Mouse (Mus musculus): ENCODE data around the gene Sytl2.

Gene Sytl2

DNA sequence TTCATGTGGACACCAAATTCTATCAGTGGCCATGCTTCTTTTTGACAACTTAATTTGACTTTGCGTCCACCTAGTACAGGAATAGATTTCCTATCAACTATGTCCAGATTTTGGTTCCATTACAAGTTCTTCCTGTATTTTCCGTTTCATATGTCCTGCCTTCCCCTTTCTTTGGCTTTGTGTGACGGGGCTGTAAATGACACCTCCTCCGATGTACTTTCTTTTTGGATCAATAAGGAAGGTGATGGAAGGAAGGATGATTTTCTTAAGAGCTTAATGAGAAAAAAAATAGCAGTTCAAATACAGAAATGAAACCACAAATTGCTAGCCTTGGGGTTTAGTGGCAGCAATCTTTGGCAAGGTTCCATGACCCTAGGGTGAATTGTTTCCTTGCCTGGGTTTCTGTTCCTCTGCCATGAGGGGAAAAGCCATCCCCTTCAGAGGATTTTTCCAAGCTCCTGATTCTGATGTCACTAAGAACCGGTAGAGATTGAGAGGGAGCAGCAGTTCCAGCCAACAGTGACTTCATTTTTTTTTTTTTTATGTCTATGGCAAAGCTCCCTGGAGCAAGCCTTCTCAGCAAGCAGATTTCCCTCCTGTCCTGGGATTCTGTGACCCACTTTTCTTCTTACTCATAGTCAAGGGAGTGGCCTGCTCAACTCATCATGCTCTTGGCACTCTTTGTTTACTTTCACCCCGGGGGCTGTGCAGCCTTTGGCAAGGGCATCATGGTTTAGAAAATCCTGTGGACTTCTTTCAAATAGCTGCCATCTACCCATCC lies 68.2 kb downstream of the Sytl2 start:
- peak; percentile 75 for DNase-seq (ENCODE audit: low read depth)

DNA sequence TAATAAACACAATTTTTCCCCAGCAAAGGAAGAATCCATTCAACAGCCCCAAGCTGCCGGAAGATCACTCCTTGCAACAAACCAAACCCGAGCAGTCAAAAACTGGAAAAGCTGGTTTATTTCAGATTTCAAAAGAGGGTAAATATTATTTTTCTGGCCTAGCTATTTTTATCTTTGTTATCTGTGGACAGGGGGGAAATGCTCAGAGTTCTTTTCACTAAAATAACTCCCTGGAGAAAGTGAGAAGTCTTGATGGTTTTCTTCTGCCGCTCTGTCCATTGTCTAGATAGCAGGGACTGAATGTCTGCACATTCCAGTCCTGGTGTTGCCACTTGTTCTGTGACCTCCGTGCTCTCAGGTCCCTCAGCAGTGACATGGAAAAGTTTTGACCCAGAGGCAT lies 70.8 kb downstream of the Sytl2 start:
- no peak for DNase-seq (ENCODE audit: low read depth)

- DNase-seq (ENCODE audit: low read depth): no peak
These were observed 82.4 kb downstream of the Sytl2 start for GRCm38 (mm10) chr7:90384411-90384810.

DNA sequence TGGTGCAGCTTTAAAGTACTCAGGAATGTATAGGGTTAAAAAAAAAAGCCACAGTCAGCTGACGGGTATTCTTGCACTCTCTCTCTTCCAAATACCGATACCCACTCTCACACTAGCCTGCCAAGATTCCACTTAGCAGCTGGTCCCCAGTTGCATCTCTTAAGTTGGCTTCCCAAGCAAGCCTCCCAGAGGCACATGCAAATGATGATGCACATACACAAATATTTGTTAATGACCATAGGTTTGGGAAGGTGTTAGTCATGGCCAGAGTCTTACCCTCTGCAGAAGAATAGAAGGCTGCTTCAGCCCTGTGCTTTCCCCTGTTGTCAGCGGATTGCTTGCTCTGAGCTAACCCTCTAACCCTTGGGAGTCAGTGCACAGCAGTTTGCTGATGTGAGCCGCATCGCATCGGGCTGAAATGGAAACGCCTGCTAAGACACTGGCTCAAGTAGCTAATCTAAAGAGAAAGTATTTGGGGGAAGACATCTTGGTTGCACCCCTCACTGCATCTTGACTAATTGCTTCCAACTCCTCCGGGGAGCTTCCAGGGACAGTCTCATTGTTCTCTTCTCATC lies 84.9 kb downstream of the Sytl2 start:
- DNase-seq (ENCODE audit: low read depth): peak; percentile 82

GRCm38 (mm10) chr7:90389765-90390164 lies 87.7 kb downstream of the Sytl2 start:
- peak; percentile 17 for DNase-seq (ENCODE audit: low read depth)

DNA sequence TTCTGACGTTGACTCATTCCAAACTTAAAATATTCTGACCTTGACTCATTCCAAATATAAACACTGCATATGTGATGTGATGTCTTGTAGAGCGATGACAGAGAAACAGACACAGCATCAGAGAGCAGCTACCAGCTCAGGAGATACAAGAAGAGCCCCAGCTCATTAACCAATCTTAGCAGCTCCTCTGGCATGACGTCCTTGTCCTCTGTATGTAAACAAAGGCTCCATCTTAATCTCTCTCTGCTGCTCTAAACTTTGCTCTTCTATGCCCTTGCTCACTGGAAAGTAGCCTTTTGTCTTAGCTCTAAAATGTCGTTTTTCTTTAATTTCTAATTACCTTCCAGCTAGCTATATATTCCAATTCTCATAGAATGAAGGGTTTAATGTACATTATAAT lies 93.0 kb downstream of the Sytl2 start:
- peak; percentile 46 for DNase-seq (ENCODE audit: low read depth)

DNA sequence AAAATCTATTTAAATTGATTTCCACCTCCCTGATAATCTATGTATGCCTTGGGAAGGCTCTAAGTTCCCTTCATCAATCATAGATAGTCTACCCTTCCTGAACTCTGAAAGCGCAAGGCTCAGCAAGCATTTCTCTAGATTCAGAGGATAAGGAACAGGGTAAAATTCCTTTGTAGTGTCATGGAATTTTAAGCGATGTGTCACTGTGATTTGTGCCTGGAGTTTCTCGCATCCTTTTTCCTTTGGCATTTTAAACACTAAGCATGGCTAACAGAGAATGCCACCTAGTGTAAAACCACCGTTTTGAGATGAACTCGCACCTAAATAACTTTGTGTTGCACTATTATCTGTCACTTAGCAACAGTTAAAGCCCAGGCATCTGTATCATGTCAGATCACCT lies 93.9 kb downstream of the Sytl2 start:
- peak; percentile 15 for DNase-seq (ENCODE audit: low read depth)

GRCm38 (mm10) chr7:90409934-90410333 lies 107.9 kb downstream of the Sytl2 start:
- DNase-seq (ENCODE audit: low read depth): peak; percentile 88

- DNase-seq (ENCODE audit: low read depth): peak; percentile 88
These were observed 124.3 kb downstream of the Sytl2 start, which contains the start of gene Ccdc89 for GRCm38 (mm10) chr7:90426020-90427001. TSS of gene Ccdc89 (plus strand) at chr7:90426577.

DNA sequence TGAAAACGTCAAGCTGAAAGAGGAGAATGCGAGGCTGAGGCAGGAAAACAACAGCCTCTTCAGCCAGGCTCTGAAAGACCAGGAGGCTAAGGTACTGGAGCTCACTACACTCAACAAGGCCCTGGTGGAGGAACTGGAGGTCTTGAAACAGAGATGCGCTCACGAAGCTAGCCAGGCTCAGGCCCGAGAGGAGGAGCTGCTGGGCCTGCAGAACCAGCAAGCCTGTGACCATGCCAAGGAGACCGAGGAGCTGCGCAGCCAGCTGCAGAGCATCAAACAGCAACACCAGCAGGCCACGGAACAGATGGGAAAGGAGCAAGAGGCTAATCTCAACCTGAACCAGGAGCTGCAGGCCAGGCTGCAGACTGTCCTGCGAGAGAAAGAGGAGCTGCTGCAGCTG lies 125.0 kb downstream of the Sytl2 start:
- no peak for DNase-seq (ENCODE audit: low read depth)

- DNase-seq (ENCODE audit: low read depth): no peak
These were observed 130.2 kb downstream of the Sytl2 start for GRCm38 (mm10) chr7:90432221-90432620.

DNA sequence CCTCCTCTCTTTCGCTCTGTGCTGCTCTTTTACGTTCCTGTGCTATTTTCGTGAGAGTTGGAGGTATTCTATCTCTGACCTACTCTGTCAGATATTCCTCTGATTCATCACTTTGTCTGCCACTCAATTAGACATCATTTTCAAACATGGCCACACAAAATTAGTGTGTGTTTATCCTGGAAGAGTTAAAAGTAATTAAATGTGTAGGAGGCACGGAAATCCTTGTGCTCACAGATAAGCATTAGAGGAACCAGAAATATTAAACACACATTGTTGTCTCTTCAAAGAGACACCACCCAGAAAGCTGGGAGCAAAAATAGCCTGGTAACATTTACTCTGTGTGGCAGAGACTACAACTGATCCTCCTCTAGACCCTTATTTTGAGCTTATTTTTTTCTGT lies 138.0 kb downstream of the Sytl2 start:
- DNase-seq (ENCODE audit: low read depth): no peak

- DNase-seq (ENCODE audit: low read depth): no peak
These were observed 140.0 kb downstream of the Sytl2 start for GRCm38 (mm10) chr7:90442070-90442469.

- peak; percentile 99 for DNase-seq (ENCODE audit: low read depth)
These were observed 140.5 kb downstream of the Sytl2 start, which contains the start of gene Crebzf for GRCm38 (mm10) chr7:90442518-90443080. TSS of gene Crebzf (plus strand) at chr7:90442729.

- peak; percentile 81 for DNase-seq (ENCODE audit: low read depth)
These were observed 141.3 kb downstream of the Sytl2 start for GRCm38 (mm10) chr7:90443101-90444091.

DNA sequence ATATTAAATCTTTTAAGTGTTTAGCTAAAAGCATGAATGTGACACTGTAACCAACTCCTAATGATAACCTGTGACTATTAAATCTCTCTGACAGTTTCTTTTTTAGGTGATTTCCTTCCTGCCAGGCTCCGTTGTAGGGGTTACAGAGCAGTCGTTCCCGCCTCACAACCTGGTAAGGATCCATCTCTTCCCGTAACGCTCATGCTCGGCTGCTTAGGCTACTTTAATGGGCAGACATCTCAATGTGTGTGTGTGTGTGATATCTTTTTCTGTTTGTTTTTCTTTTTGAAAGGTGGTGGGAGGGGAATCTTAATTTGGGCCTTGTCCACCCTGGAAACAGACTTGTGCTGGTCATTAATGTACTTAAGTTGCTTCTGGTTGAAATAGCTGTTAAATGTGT lies 142.2 kb downstream of the Sytl2 start:
- DNase-seq (ENCODE audit: low read depth): peak; percentile 48

- peak; percentile 32 for DNase-seq (ENCODE audit: low read depth)
These were observed 154.2 kb downstream of the Sytl2 start for GRCm38 (mm10) chr7:90456149-90456844.

- DNase-seq (ENCODE audit: low read depth): peak; percentile 93
These were observed 154.9 kb downstream of the Sytl2 start, which contains the start of gene Tmem126a for GRCm38 (mm10) chr7:90456845-90457468. TSS of gene Tmem126a (minus strand) at chr7:90457229.

DNA sequence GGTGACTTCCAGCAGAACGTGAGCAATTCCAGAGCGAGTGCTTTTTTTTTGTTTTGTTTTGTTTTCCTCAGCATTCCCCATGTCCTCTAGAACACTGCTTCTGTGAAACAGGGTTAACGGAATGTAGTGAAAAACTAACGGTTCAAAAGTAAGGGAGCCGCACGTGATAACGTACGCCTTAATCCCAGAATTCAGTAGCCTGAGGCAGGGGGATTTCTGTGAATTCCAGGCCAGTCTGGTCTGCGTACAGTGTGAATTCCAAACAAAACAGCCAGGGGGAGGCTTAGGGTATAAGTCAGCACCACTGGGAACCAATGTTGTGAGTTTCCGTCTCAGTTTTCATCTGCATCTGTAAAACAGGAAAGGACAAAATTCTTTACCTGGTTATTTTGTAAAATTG lies 155.5 kb downstream of the Sytl2 start:
- DNase-seq (ENCODE audit: low read depth): peak; percentile 58
